Mouse (Mus musculus): Measurements from ENCODE around the gene Arfgef3. TPM values are rescaled to one million over a fixed set of nuclear protein-coding genes. Genes with fewer than 3 reads are reported as not detected.
"Not testable (repeated sequence)": the region's sequence is repeated elsewhere in the genome, so short reads cannot be mapped to it uniquely, and the experiment has no call there.

Arfgef3 gene
- polyA plus RNA-seq, 1 experiment from 2014 or later: 2.8 TPM

DNA sequence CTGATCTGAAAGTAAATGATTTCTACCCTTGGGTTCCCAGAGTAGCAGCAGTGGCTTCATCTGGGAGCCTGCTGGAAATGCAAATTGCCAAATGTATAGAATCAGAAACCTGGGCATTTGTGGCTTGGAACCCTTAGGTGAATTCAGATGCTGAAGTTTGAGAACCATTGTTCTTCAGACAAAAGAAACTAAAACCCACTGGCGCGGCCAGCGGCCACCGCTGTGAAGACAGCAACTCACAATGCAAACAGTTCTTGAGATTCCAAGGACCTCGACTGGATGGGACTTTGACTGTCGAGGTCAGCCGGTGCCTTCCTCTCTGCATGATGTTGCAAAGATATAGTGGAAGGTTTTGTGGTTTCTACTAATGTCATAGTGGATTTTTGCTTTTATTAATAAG is 159.6 kb downstream of the Arfgef3 start:
- whole genome bisulfite sequencing: 2% methylated on average over 7 of the region's 7 CpGs
- no peak for ATAC-seq
- Histone ChIP-seq H3K27ac (ENCODE audit: low read depth, low read length) (no peak overlapping the region), H3K27me3 (replicated peaks; ENCODE audit: control insufficient read depth, insufficient read depth, low read length) (no peaks in the 10 kb centered on the region), H3K4me3 (ENCODE audit: low read depth, low read length) (no peak overlapping the region), H3K9me3 (replicated peaks; ENCODE audit: control insufficient read depth, low read length) (no peaks in the 10 kb centered on the region), H3K4me2 (ENCODE audit: low read length) (no peak overlapping the region), H3K9ac (ENCODE audit: low read length) (no peak overlapping the region), H3K4me1 (ENCODE audit: control insufficient read depth, insufficient read depth, low read length) (no peaks in the 10 kb centered on the region), H3K36me3 (ENCODE audit: control insufficient read depth, insufficient read depth, low read length) (peaks cover 2% of the 10 kb centered on the region; the same call in 1 of the 2 replicates)
- no peak for DNase-seq (ENCODE audit: low spot score)

DNA sequence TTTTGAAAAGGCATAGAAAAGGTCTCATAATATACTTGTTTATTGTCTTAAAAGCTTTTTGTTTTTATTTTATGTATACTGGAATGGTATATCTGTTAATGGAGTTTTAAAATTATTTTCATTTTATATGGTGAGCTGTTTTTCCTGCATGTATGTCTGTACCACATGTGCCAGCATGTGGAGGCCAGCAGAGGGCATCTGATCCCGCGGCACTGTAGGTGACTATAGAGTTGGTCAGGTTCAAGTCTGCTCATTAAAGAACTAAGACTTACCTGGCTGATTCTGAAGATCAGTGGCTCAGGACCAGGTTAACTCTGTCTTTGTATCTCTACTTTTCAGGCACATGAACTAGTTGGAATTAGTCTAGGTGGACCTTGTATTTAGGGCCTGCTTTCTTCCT is 171.2 kb downstream of the Arfgef3 start:
- WGBS: 64% methylated on average over 2 of the region's 2 CpGs
- Histone ChIP-seq H3K27ac (ENCODE audit: low read depth, low read length) (no peak overlapping the region), H3K4me1 (ENCODE audit: control insufficient read depth, insufficient read depth, low read length) (no peaks in the 10 kb centered on the region), H3K9me3 (replicated peaks; ENCODE audit: control insufficient read depth, low read length) (no peaks in the 10 kb centered on the region), H3K9ac (ENCODE audit: low read length) (no peak overlapping the region), H3K4me2 (ENCODE audit: low read length) (no peak overlapping the region), H3K27me3 (replicated peaks; ENCODE audit: control insufficient read depth, insufficient read depth, low read length) (no peaks in the 10 kb centered on the region), H3K36me3 (ENCODE audit: control insufficient read depth, insufficient read depth, low read length) (no peaks in the 10 kb centered on the region), H3K4me3 (ENCODE audit: low read depth, low read length) (no peak overlapping the region)
- no peak for DNase-seq (ENCODE audit: low spot score)
- ATAC-seq: no peak

- Histone ChIP-seq H3K4me1 (ENCODE audit: control insufficient read depth, insufficient read depth, low read length) (no peaks in the 10 kb centered on the region), H3K27me3 (replicated peaks; ENCODE audit: control insufficient read depth, insufficient read depth, low read length) (no peaks in the 10 kb centered on the region)
- WGBS: 8% methylated on average over 4 of the region's 4 CpGs
Observed at GRCm38 (mm10) chr10:18562940-18563339, 180.8 kb downstream of the Arfgef3 start.

DNA sequence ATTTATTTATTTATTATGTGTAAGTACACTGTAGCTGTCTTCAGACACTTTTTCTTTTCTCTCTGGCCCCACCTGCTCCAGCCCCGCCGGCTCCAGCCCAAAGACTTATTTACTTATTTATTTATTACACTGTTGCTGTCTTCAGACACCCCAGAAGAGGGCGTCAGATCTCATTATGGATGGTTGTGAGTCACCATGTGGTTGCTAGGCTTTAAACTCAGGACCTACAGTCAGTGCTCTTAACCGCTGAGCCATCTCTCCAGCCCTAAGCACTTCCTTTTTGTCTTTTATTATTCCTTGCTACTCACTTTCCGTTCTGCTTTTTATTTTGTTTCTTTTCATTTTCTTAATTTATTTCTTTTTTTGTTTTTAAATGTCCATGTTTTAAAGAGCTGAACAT is 182.3 kb downstream of the Arfgef3 start:
- 56% methylated on average over 5 of the region's 5 CpGs for WGBS
- Histone ChIP-seq H3K4me3 (ENCODE audit: low read depth, low read length) (no peak overlapping the region), H3K9ac (ENCODE audit: low read length) (no peak overlapping the region), H3K27me3 (replicated peaks; ENCODE audit: control insufficient read depth, insufficient read depth, low read length) (no peaks in the 10 kb centered on the region), H3K27ac (ENCODE audit: low read depth, low read length) (no peak overlapping the region), H3K36me3 (ENCODE audit: control insufficient read depth, insufficient read depth, low read length) (no peaks in the 10 kb centered on the region), H3K4me1 (ENCODE audit: control insufficient read depth, insufficient read depth, low read length) (no peaks in the 10 kb centered on the region), H3K9me3 (replicated peaks; ENCODE audit: control insufficient read depth, low read length) (no peaks in the 10 kb centered on the region), H3K4me2 (ENCODE audit: low read length) (no peak overlapping the region)
- no peak for DNase-seq (ENCODE audit: low spot score)
- ATAC-seq: no peak

More at GRCm38 (mm10) chr10:18562940-18563339, 180.8 kb downstream of the Arfgef3 start:
- DNase-seq (ENCODE audit: low spot score) (peak; percentile 65), ATAC-seq (peak; percentile 57; the same call in 1 of the 2 replicates)
- Histone ChIP-seq H3K9me3 (replicated peaks; ENCODE audit: control insufficient read depth, low read length) (no peaks in the 10 kb centered on the region), H3K9ac (ENCODE audit: low read length) (no peak overlapping the region), H3K4me2 (ENCODE audit: low read length) (no peak overlapping the region), H3K27ac (ENCODE audit: low read depth, low read length) (no peak overlapping the region), H3K4me3 (ENCODE audit: low read depth, low read length) (no peak overlapping the region), H3K36me3 (ENCODE audit: control insufficient read depth, insufficient read depth, low read length) (no peaks in the 10 kb centered on the region)

DNA sequence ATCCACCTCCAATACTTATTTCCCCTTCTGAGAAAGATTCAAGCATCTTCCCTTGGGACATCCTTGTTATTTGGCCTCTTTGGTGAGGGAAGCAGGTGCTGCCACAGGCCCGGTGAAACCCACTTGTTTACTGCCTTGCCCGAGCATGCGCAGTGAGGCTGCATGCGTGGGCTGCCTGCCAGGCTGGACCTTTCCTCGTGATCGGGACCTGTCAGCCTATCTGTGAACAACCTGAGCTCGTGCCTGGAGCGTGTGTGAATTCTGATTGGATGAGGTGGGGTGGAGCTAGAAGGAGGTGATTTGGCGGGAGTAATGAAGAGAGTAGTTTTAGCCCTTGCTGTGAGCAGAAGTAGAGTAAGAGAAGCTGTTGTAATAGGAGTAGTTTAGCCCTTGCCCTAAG is 184.7 kb downstream of the Arfgef3 start:
- not testable (repeated sequence) for H3K4me3 ChIP-seq (ENCODE audit: low read depth, low read length); DNase-seq (ENCODE audit: low spot score); H3K9me3 ChIP-seq (replicated peaks; ENCODE audit: control insufficient read depth, low read length); H3K4me1 ChIP-seq (ENCODE audit: control insufficient read depth, insufficient read depth, low read length); H3K27me3 ChIP-seq (replicated peaks; ENCODE audit: control insufficient read depth, insufficient read depth, low read length); H3K36me3 ChIP-seq (ENCODE audit: control insufficient read depth, insufficient read depth, low read length); H3K4me2 ChIP-seq (ENCODE audit: low read length); ATAC-seq; H3K9ac ChIP-seq (ENCODE audit: low read length); H3K27ac ChIP-seq (ENCODE audit: low read depth, low read length)
- 87% methylated on average over 9 of the region's 9 CpGs for WGBS

DNA sequence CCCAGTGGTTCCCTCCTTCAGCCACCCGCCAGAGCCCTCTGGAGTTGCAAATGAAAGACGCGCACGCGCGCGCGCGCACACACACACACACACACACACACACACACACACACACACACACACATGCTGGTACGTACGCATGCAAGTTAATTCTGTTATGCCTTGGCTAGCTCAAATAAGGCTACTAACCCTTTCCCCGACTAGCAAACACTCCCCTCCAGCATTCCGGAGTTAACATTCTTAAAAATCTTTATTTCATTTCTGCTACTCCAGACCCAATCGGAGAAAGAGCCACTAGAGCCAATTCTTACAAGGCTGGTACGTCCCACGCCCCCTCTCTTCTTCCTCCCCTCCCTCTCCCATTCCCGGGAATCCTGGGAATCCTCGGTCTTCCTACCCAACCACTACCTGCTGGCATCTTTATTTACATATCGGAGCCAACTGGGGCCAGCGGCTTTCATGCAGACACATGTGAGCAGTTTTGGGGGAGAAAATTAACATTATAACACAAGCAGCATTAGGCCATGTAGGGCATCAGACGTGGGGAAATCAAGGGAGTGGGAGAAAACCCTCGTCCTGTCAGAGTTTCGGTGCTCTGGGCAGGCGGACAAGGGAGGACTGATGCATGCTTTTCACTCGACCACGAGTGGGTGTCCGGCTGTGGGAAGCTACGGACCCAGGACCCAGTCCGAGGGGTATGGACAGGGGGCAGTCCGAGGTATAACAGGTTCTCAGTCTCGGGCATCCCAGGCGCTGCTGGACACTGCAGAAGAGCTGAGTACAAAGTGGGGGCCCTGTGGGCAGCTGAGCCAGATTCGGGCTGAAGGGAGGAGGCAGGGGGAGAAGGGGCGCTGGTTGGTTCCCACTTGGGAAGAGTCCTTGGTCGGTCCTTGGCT is 194.2 kb downstream of the Arfgef3 start:
- DNase-seq (ENCODE audit: low spot score): peak; percentile 72
- Histone ChIP-seq H3K4me2 (ENCODE audit: low read length) (peak overlapping the region; percentile 64), H3K4me3 (ENCODE audit: low read depth, low read length) (peak overlapping the region; percentile 38), H3K36me3 (ENCODE audit: control insufficient read depth, insufficient read depth, low read length) (no peaks in the 10 kb centered on the region), H3K9me3 (replicated peaks; ENCODE audit: control insufficient read depth, low read length) (no peaks in the 10 kb centered on the region), H3K9ac (ENCODE audit: low read length) (peak overlapping the region; percentile 52), H3K27ac (ENCODE audit: low read depth, low read length) (no peak overlapping the region), H3K27me3 (replicated peaks; ENCODE audit: control insufficient read depth, insufficient read depth, low read length) (no peaks in the 10 kb centered on the region), H3K4me1 (ENCODE audit: control insufficient read depth, insufficient read depth, low read length) (peaks cover 4% of the 10 kb centered on the region; the same call in 1 of the 2 replicates)
- ATAC-seq: peak; percentile 69
- 3% methylated on average over 35 of the region's 35 CpGs for WGBS

DNA sequence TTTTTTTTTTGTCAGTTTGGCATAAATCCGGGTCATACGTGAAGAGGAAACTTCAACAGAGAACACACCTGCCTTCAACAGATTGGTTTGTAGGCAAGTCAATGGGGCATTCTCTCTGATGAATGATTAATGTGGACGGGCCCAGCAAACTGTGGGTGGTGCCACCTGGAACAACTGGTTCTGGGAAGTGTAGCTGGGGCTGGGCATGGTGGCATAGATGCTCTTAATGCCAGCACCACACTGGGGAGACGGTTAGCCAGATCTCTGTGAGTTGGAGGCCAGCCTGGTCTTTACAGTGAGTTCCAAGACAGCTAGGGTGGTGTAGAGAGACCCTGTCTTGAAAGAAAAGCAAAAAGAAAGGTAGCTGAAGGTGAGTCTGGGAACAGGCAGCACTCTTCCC is 196.4 kb downstream of the Arfgef3 start:
- no peaks in the 10 kb centered on the region for H3K27me3 ChIP-seq (replicated peaks; ENCODE audit: control insufficient read depth, insufficient read depth, low read length)
- no peak overlapping the region for H3K27ac ChIP-seq (ENCODE audit: low read depth, low read length)
- no peak overlapping the region for H3K4me3 ChIP-seq (ENCODE audit: low read depth, low read length)
- no peaks in the 10 kb centered on the region for H3K36me3 ChIP-seq (ENCODE audit: control insufficient read depth, insufficient read depth, low read length)
- no peak overlapping the region for H3K9ac ChIP-seq (ENCODE audit: low read length)
- peaks cover 4% of the 10 kb centered on the region; the same call in 1 of the 2 replicates for H3K4me1 ChIP-seq (ENCODE audit: control insufficient read depth, insufficient read depth, low read length)
- WGBS: 85% methylated on average over 4 of the region's 4 CpGs
- DNase-seq (ENCODE audit: low spot score) (no peak), ATAC-seq (no peak)
- no peaks in the 10 kb centered on the region for H3K9me3 ChIP-seq (replicated peaks; ENCODE audit: control insufficient read depth, low read length)
- no peak overlapping the region for H3K4me2 ChIP-seq (ENCODE audit: low read length)

DNA sequence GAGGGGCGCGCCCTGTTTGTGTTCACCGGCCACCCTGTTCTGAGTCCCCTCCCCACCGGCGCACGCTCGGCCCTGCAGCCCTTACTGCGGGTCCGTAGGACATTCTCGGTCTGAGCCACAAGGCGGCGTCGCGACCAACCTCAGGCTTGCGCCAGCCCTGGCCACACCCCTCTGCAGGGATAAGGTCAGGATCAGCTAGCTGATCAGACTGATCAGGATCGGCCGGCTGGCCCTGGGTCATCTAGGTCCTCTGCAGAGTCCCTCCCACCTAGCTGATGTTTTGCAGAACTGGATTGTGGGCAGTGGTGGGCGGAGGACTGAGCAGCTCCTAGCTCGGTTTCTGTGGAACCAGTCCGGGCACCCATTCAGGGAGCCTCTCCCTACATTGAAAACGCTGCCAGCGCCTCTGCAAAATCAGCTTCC is 197.9 kb downstream of the Arfgef3 start, which contains the start of gene Hebp2:
TSS of gene Hebp2 (minus strand) at position 264 of the 423 bp plus-strand sequence.
- WGBS: under 1% methylated on average over 22 of the region's 22 CpGs
- ATAC-seq (peak; percentile 88), DNase-seq (ENCODE audit: low spot score) (peak; percentile 73)
- Histone ChIP-seq H3K27ac (ENCODE audit: low read depth, low read length) (no peak within 1 kb of the TSS), H3K4me3 (ENCODE audit: low read depth, low read length) (peak within 1 kb of the TSS; percentile 50), H3K9ac (ENCODE audit: low read length) (peak within 1 kb of the TSS; percentile 75), H3K27me3 (replicated peaks; ENCODE audit: control insufficient read depth, insufficient read depth, low read length) (no peaks in the 10 kb centered on the region), H3K9me3 (replicated peaks; ENCODE audit: control insufficient read depth, low read length) (no peaks in the 10 kb centered on the region), H3K4me2 (ENCODE audit: low read length) (peak within 1 kb of the TSS; percentile 90), H3K36me3 (ENCODE audit: control insufficient read depth, insufficient read depth, low read length) (no peaks in the 10 kb centered on the region), H3K4me1 (ENCODE audit: control insufficient read depth, insufficient read depth, low read length) (peaks cover 4% of the 10 kb centered on the region; the same call in 1 of the 2 replicates)

DNA sequence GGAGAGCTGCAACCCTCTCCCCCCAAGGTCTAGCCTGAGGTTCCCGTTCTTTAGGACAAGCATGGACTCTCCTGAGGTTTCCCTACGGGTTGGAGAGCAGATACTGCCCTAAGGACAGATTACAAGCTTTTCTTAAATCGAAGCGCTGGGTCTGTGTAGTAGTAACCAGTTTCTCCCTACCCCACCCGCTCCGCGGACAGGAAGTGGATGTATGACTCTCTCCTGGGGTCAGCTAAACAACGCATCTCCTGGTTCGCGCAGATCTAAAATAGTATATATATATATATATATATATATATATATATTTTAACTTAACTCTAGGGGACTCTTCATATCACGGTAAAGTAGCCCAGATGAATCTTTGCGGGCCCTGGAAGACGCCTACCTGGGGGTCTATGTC is 198.4 kb downstream of the Arfgef3 start:
- Histone ChIP-seq H3K4me3 (ENCODE audit: low read depth, low read length) (peak overlapping the region; percentile 50), H3K27me3 (replicated peaks; ENCODE audit: control insufficient read depth, insufficient read depth, low read length) (no peaks in the 10 kb centered on the region), H3K4me1 (ENCODE audit: control insufficient read depth, insufficient read depth, low read length) (peaks cover 4% of the 10 kb centered on the region; the same call in 1 of the 2 replicates), H3K27ac (ENCODE audit: low read depth, low read length) (no peak overlapping the region), H3K36me3 (ENCODE audit: control insufficient read depth, insufficient read depth, low read length) (no peaks in the 10 kb centered on the region), H3K4me2 (ENCODE audit: low read length) (peak overlapping the region; percentile 90), H3K9me3 (replicated peaks; ENCODE audit: control insufficient read depth, low read length) (no peaks in the 10 kb centered on the region), H3K9ac (ENCODE audit: low read length) (peak overlapping the region; percentile 75)
- ATAC-seq: peak; percentile 9; the same call in 1 of the 2 replicates
- 8% methylated on average over 13 of the region's 13 CpGs for WGBS
- no peak for DNase-seq (ENCODE audit: low spot score)

Data from forebrain, embryonic 14.5 days (tissue).